Mouse (Mus musculus) testis, adult 2 months (tissue): ENCODE data around the gene Dpp6.

Source experiments
- CTCF ChIP-seq: fragments of 200-500 bp; IDR thresholded peaks from 2 replicates; pipeline ENCODE4 v1.5.1; 2012; ENCODE audit warnings: low read depth, mild to moderate bottlenecking, inconsistent platforms, low read length, moderate library complexity; ENCODE audit not compliant: control insufficient read depth, insufficient read depth, insufficient replicate concordance
- POLR2A ChIP-seq: fragments of 200-500 bp; IDR thresholded peaks from 2 replicates; pipeline ENCODE4 v1.6.1; 2012; ENCODE audit warnings: low read depth, mild to moderate bottlenecking, inconsistent platforms, low read length, moderate library complexity; ENCODE audit not compliant: control insufficient read depth

DNA sequence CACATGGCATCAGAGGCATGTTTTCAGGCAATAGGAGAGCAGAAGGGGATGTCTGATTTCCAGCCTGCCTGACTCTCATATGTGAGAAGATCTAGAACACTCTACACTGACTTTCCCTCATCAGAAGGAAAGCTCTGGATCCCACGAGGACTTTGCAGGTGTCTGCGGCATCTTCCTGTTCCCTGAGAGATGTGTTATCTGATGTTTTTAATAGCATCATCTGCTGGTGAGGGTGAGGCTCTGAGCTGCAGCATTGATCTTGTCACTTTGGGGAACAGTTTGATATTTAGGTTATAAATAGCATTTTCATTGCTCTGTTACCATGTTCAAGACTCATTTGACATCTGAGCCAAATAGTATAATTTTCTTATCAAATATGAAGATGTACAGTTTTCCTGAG is 388.8 kb downstream of the Dpp6 start:
- no peak for TF ChIP-seq POLR2A
- TF ChIP-seq CTCF: no peak
